Mouse (Mus musculus) urinary bladder, postnatal 10 days (tissue): Measurements from ENCODE around the gene Cobl.
A peak's percentile ranks its signal among the peaks of the same experiment; 100 is the strongest.

Source experiments
- DNase-seq: peaks from one replicate; pipeline ENCODE4 v3.0.0; 2022; ENCODE audit warnings: low spot score

The Cobl gene

DNA sequence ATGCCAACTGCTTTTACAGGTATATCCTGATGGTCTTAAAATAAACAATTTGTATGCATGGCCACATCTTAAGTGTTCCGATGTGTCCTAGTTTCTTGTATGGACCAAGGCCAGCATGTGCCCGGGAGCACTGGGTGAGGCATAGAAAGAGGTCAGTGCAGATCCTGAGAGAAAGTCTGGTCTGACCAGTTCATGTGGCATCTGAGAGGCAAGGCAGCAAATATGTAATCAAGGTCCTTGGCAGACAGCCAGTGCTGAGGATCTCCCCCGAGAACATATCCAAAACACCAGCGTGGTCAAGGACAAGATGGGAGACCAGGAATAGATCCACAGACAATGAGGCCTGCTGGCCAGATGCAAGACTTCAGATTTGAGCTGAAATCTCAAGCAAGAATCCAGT is 81.8 kb downstream of the Cobl start:
- no peak for DNase-seq

DNA sequence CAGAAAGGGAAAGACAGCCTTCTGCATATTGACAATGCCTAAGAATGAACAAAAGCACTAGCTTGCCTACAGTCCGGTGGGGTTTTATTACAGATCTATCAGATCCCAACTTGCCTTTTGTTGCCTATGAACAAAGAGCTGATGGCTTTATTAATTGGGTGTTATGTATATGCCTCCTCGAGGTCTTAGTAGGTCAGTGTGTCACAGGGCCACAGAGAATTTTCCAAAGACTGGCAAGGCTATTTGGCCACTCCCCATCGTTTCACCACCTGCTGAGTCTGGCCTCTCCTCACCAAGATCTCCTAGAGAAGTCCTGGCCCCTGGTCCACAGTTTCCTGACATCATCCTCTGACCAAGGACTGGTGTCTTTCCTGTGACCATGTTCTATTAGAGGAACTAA is 83.7 kb downstream of the Cobl start:
- no peak for DNase-seq

DNA sequence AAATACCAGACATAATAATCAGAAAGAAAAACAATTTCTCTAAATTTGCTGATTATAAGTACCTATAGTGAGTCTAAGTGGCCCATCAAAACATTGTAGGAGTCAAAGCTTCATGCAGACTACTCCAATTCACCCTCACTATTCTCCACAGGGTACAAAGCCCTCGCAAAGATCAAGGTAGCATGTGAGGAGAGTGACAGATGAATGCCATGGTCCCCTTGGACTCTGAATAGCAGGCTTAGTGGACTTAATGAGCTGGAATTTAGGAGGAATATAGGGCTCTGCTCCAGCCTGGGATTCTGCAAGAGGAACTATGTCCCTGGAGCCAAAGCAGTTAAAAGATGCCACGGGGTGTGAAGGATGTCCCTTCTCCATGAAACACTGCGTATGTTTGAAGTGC is 88.1 kb downstream of the Cobl start:
- no peak for DNase-seq

DNA sequence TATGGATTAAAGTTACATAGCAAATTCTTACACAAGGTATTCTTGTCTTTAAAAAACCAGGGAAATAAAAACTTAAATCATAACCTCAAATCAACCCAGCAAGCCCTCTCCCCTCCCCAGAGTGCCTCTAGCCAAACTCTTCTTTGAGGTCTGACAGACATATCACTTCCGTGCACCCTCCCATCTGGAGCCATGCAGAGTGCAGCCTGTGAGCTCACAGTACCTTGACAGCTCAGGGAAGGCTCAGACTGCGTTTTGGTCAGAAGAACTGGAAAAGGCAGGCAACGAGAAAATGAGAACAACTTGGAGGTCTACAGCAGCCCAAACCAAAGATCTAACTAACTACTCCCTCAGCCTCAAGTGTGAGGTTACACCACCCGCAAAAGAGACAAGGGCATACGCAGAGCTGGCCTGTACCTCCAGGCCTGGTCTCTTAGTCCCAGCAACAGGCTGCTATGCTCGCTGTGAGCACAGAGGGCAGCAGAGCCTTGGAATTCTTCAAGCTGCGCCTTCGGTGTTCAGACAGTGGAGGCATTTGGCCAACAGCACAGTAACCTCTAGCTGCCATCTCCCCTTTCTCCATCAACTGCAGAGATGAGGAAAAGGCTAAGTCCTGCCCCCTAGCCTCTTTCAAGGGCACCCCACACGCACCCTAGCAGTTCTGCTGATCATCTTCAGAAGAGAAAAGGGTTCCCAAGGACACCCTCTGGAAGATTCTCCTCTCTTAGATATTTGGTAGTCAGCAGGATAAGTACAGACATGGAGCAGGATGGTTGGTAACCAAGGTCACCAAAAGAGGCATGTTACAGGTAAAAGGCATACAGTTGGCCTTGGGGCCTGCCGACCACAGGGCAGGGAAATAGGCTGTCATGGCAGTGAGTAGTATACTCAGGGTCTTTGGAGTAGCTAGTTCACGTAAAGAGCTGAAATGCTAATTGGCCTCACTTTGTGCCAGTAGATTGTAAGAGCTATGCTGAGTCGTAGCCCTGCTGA is 91.4 kb downstream of the Cobl start:
- peak; percentile 52 for DNase-seq

DNA sequence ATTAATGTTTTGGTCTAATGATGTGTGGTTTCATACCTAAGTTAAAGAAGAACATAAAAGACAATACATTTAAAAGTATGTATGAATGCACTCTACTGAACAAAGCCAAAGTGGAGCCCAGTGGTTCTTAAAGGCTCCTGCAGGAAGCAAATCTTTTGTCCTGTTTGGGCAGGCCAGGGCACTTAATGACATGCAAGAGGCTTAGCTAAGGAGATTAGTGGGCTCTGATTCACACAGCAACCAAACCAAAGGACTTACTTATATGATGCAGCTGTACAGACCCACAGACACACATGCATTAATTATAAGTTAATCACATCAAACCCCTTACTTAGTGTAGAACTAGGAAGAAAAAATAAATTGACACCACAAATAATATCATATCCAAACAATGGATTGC is 93.8 kb downstream of the Cobl start:
- DNase-seq: no peak

DNA sequence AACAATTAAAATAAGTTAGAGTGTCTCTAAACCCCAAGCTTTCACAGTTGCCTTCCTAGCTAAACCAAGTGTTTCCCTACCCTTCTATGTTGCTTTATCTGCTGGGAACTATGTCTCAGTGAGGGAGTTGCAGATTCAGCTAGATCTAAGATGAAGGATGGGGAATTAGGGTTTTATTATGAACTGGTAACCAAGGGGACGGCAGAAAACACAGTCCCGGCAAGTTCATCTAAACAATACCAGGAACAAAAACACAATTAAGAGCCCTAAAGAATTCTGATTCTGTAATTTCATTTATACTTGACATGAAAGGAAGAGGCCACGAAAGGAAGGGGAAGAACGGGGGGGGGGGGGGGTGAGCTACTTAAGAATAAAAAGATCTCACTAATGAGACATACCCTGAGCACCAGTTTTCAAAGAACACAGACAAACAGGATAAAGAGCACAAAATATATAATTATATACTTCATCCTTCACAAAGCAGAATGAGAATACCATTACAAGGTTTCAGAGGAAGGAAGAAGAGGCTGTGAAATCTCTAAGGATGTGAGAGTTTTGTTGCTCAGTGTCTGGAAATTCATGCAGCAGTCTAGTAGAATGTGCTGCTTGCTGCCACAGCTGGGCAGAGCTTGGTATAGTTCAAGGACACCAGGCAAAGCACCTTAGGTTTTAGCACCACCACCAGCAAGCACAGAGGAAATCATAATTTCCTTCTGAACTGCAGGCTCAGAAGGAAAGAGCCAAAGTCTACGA is 97.2 kb downstream of the Cobl start:
- DNase-seq: no peak

DNA sequence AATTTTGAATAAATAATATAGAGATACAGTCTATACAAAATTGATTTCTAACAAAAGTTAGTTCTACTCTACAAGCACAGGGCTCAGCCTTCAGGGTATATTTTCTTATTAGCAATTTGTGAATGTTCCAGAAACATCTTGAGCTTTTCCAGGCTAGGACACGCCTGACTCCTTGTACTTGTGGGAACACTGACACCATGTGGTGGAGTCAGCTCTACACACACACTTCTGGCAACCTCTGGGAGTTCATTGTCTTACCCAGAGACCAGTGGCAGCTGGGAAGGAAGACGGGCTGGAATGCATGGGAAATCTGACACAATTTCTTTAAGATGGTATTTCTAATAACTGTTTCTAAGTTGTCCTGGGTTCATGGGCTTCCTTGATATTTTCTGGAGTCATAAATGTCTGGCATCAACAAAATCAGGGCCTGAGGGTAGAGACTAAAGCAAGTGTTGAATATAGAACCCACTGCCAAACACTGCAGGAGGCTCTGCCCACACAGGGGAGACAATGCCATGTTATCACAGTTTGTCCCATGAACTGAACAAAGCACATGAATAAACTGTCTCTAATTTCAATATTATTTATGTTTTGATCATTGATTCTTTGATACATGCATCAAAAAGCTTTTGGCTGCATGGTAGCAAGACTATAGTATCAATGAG is 105.3 kb downstream of the Cobl start:
- DNase-seq: no peak

DNA sequence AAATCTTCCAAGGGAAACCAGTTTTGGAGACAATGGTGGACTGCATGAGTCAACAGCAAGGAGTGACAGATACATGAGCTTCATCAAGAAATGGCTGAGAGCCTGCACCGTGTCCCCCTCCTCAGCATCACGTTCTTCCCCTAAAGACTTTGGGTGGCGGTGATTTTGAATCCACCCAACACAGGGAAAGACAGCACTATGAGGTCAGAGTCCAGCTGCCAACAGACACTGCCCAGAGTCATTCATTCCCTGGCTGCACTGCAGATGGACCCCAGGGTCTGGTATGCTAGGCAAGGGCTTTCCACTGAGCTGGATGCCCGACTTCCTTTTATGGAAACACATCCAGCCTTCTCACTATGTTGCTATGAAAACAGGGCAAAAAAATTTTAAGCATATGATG is 106.2 kb downstream of the Cobl start:
- no peak for DNase-seq

DNA sequence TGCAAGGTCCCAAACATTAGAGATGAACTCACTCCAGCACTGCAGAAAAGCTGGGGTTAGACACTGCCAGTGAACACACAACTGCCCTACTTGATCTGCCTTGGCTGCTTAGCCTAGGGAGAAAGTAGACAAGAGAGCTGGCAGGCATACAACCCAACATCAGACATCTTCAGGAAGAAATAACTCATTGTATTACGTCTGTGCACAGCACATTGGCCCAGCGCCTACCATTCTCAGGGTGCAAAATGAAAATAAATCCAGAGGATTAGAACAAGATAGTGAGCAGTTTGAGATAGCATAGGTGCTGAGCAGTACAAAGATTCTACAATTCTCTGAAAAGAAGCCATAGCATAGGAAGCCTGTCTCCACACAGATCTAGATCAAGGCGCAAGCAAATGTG is 109.1 kb downstream of the Cobl start:
- no peak for DNase-seq

DNA sequence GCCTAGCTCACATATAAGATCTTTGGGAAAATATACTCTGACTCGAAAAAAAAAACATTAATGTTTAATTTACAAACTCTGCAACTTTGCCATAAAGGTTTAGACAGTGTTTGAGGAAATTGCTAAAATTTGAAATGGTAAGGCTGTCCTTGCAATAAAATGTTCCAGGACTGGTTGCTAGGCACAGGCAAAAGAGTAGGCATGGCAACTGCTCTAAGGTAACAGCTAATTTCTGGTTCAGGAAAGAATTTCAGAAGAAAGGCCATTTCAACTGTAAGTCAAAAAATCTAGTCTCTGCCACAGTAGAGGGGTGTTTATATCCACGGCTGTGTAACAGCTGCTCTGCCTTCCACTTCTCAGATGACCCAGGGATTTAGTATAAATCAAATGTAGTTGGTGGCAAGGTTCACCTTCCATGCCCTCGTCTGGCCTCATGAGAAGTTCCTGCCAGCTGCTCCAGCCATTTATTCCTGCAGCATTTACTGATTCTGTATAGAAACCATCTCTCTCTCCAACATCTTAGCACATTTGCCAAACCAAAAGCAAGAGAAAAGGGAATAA is 113.7 kb downstream of the Cobl start:
- no peak for DNase-seq

DNA sequence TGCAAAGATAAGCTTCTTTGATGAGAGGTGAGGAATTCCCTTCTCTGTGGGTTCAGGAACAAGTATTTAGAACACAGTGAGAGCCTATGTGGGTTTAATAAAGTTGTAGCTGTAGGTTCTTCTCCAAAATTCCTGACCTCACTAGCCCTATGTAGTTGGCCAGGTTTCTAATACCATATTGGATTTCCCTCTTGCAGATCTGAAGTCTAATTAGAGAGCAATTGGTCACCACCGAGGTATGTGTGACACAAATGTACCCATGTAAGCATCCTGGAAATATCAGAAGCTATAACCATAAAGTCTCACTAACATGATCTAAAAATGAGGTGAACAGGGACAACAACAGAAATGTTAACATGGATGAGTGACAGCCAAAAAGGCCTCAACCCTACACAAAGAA is 114.7 kb downstream of the Cobl start:
- DNase-seq: no peak

DNA sequence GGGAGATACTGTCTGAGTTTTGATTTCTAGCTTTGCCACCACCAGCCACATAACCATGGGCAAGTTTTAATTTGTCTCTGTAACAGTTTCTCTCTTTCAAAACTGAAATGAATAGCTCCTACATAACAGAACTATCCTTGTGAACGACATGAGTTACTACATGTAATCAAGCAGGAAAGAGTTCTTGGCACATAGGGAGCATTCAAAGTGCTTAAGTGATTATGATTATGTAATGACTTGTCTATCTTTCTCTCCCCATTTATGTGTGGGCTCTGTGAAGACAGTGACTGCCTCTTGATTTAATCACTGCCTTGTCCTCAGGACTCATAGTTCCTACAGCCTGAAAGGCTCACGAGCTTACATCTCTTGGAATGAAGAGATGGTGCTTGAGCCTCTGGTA is 118.3 kb downstream of the Cobl start:
- no peak for DNase-seq

DNA sequence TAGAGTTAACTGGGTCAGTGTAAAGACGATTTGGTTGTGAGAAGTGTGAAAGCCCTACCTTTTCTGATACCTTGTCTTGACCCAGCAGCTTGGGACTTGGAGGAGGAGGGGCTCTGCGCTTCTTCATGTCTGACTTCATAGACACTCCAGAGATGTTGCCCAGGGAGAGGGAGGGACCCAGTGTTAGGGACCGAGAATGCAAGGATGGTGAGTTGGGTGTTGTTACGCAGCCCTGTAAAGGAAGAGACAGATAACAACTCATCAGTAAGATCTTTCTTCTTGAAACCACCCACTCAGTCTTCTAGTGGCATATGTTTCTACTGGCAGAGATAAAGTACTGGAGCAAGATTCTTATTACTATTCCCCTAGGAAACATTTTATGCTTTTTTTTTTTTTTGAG is 121.1 kb downstream of the Cobl start:
- no peak for DNase-seq

DNA sequence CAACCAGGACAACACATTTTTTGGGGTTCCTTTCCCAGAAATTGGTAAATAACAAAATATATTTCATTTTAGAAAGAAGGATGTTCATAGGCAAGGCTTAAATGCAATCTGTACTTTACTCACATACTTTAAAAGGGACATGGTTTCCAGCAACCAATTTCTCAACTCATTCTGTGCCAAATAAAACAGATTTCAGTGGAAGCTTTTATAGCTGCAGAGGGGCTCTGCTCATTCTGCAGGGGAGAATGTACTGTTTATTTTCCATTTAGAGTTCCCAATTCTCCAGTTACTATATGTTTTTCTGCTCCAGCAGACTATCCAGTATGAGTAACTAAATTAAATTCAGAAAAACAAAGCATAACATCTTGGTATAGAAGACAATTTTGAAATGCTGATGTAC is 124.1 kb downstream of the Cobl start:
- DNase-seq: no peak

DNA sequence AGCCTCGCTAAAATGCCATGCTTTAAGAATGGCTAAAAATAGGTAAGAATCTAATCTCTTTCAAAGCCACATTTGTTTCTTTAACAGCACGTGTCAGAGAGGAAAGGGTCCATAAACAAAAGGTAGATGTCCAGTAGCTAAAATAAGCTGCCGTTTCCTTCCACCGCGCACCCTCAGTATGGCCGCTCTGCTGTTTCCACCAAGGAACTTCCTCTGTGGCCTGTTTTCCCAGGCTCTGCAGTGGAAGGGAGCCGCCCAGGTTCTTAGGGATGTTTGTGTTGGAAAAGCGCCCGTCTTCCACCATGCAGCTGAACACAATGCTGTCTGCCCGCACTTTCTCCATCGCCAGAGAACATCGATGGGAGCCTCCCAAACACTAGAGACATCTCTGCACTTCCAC is 128.6 kb downstream of the Cobl start:
- no peak for DNase-seq

DNA sequence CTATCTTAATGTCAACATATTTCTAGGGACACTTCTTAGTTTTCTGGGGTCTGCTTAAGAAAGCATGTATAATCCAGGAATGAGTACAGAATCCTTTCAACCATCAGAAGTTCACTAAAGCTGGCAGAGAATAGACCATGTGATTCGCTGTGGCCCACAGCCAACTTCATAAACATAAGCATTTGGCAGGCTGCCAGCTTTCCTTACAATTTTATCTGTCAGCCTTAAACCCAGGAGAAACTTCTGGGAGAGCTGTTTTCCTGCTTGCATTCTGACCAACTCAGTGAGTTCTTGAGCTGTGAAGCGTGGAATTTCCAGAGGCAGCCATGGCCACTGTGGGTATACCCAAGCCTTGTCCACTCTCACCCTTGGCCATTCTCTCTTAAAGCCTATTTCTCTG is 132.8 kb downstream of the Cobl start:
- no peak for DNase-seq

DNA sequence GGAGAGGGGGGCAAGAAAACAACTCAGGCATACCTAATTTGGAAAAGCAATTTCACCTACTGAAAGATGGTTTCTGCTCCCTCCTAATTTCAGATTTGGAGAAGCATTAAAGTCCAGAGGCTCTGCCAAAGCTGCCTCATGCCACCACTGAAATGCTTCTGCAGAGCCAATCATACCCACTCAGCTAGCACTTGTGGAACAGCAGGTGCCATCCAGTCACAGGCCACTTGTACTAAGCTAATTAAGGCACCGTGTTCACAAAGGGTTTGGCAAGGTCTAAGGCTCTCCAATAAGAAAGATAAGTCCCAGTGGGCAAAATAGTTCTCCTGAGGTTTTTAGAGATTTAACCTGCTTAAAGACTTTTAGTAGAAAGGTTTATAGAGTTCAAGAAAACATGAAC is 143.3 kb downstream of the Cobl start:
- DNase-seq: no peak

DNA sequence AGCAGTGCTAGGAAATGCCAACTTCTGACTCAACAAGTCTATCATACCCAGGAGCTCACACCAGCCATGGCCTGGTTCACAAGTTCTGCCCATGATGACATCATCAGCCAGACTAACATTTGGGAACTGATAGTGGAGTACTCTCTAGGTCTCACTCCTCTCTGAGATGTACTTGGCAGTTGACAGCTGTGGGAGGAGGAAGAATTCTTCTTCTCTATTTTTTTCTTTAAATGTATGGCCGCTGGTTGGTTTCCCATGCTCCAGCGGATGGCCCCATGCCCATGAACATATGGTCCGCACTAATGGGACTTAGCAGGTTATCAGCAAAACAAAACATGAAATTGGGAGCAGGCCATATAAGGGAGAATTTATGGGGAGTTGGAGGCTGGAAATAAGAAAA is 145.4 kb downstream of the Cobl start:
- DNase-seq: no peak

DNA sequence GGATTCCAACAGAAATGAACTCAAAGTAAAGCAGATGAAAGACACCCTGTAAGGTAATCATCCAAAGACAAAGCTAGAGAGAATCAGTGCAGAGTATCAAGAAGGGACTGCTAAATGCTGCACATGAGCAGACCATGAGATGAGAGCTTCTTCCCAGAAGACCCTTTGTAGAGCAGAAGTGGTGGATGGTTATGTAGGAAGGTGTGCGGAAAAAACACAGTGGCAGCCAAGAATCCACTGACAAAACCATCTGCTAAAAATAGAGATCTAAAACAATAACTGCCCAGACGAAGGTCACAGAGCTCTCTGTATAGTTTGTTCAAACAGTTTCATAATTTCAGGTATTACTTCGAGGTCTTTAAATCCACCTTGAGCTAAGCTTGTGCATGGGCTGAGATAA is 149.1 kb downstream of the Cobl start:
- no peak for DNase-seq

DNA sequence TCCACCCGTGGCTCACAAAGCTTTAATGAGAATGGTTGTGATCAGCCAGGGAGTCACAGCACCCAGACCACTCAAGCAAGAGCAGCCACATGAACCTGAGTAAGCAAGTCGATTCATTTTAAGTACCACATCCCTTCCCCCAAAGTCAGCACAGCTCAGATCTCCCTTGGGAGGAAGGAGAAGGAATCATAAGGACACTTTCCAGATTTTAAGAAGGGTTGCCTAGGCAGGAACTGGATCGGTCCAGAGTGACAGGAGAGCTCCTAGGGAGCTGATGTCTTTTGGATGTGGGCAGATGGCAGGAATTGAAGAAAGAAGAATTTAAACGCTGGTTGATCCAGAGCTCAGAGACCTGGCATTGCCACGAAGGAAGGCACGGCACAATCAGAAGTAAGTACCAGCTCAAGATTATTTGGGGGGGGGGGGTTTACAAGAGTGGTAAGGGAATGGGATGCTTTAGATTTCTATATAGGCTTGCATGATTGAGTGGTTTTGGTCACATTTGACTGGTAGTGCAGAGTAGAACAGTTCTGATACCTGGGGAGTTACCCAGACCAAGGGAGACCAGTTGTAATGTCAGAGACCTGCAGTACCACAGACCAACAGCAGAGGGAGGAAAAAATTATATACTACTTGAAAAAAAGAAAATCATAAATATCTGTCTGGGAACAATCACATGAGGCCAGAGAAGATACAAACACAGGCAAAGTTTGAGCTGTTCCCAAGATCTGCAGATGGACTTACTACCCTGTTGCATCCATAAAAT is 150.3 kb downstream of the Cobl start:
- DNase-seq: no peak

DNA sequence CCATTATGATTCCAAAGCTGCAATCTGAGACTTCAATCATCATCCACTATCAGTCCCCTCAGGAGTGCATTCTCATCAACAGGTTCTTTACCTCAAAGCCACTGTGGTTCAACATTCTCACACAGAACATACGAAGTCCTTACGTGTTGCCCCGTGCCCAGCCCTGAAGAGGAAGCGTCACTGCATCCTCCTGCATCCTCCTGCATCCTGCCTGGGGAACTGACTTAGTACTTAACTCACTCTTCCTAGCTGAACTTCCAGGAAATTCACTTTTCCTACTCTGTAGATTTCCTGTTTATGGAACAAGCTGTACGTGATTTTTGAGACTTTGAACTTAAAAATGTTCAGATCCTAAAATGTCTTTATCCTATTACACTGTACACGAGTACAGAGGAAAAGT is 153.3 kb downstream of the Cobl start:
- no peak for DNase-seq
